Mouse (Mus musculus) right cerebral cortex, postnatal 10 days (tissue): Measurements from ENCODE around the gene Hint2.

Experiments
- DNase-seq, 2 experiments: peaks; one replicate each; pipeline ENCODE4 v3.0.0; 2021; ENCODE audit warnings: low spot score in 2 of 2

The Hint2 gene

DNA sequence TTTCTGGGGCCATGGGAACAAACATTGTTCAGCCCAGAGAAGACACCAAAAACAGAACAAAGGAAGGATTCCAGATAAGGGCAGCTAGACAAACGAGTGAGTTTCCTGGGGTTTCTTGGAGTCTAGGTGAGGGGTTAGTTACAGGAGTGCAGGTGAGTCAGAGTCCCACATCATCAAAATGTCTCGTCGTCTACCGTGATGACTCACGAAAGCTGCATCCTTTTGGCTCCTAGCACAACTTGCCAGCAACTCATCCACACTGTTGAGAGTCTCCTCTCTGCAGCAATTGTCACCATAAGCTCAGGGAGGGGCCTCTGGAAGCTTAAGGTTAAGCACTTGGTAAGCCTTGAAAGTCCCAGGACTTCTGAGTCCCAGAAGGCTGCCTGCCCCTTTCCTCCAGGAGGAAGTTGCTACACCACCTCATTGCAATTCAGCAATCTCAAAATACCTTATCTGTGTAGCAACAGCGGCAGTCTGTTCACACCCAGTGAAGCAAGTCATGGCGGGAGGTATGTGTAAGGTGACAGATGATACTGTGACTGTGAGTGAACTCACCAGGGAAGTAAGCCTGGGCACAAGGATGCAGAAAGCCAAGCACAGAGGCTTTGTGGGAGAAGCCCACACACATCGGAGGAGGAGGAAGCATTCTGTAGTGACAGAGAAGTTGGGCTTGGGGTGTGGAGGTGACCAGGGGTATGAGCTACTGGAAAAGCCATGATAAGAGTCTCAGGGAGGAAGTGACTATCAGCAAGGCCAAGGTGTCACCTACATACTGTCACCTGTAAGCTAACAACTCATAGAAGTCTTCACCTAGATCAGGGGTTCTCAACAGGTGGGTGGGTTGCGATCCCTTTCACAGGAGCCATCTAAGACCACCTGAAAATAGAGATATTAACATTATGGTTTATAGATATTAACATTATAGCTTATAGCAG, 51.2 kb downstream of the Hint2 start:
- DNase-seq, result peak in 1 of 2 experiments; percentile 19
